Mouse (Mus musculus) hindbrain, embryonic 14.5 days (tissue): ENCODE measurements around the gene Opcml. TPM values are rescaled to one million over a fixed set of nuclear protein-coding genes. Genes with fewer than 3 reads are reported as not detected.

ENCODE experiments used
- ATAC-seq: fragments of 200-750 bp; cut with Nextera tagmentation; 2 replicates; pipeline ENCODE4 v1.8.0; 2017; ENCODE audit warnings: moderate number of reproducible peaks, mild to moderate bottlenecking, moderate TSS enrichment, moderate library complexity; ENCODE audit not compliant: low FRiP score
- DNase-seq: peaks from one replicate; pipeline ENCODE4 v3.0.0-alpha.2; 2015; ENCODE audit warnings: low spot score
- H3K27ac ChIP-seq: fragments of 300-500 bp; sonication (generic); 2 replicates; pipeline ENCODE4 v1.5.1; 2014; ENCODE audit warnings: mild to moderate bottlenecking, moderate library complexity
- H3K27me3 ChIP-seq: fragments of 300-500 bp; sonication (generic); 2 replicates; pipeline ENCODE4 v1.6.1; 2014; ENCODE audit warnings: mild to moderate bottlenecking, low read length, mixed read lengths; ENCODE audit not compliant: control insufficient read depth, insufficient read depth
- H3K36me3 ChIP-seq: fragments of 300-500 bp; sonication (generic); replicated peaks from 2 replicates; pipeline ENCODE4 v1.6.1; 2014; ENCODE audit not compliant: control insufficient read depth, insufficient read depth
- H3K4me1 ChIP-seq: fragments of 300-500 bp; sonication (generic); replicated peaks from 2 replicates; pipeline ENCODE4 v1.6.1; 2014; ENCODE audit warnings: antibody characterized with exemption, low read length, mixed read lengths; ENCODE audit not compliant: control insufficient read depth, insufficient read depth
- H3K4me2 ChIP-seq: fragments of 300-500 bp; sonication (generic); replicated peaks from 2 replicates; pipeline ENCODE4 v1.6.1; 2014; ENCODE audit warnings: mild to moderate bottlenecking, moderate library complexity
- H3K4me3 ChIP-seq: fragments of 300-500 bp; sonication (generic); replicated peaks from 2 replicates; pipeline ENCODE4 v1.5.1; 2014; ENCODE audit warnings: mild to moderate bottlenecking, low read length
- H3K9ac ChIP-seq: fragments of 300-500 bp; sonication (generic); 2 replicates; pipeline ENCODE4 v1.6.1; 2014
- H3K9me3 ChIP-seq: fragments of 300-500 bp; sonication (generic); 2 replicates; pipeline ENCODE4 v1.6.1; 2016; ENCODE audit warnings: low read length; ENCODE audit not compliant: control insufficient read depth
- WGBS: fragments of 180-500 bp; shearing (Covaris S2); extraction: QIAGEN DNeasy Blood & Tissue Kit; methylation state at CpG from one replicate; pipeline ENCODE4 v1.1.7; 2014; 5-methylcytosine and 5-hydroxymethylcytosine counted together
- polyA plus RNA-seq: library from polyadenylated mRNA; unstranded; fragments of >200 nt; fragmentation: Nextera tagmentation; extraction: Ambion mirVana; gene quantifications from 2 replicates; pipeline ENCODE4 v1.2.1, GENCODE M21; 2014

Opcml gene
- polyA plus RNA-seq, 1 experiment from 2014 or later = 42.9 TPM

DNA sequence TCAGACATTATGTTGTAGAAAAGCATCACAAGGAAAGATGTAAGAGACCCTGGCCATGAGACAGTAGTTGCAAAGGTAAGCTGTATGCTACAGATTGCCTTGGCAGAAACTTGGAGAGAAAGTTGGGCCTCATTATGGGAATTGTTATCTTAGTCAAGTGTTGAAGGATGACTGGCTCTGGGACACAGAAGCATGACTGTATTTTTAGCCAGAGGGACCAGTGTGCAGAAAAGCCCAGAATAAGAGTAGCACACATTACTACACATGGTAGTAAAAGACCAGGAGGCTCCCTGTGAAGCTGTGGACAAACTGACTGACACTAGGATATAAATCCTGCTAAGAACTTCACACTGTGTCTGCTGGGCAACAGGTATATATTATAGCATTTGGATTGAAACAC is 1016.1 kb downstream of the Opcml start:
- Histone ChIP-seq H3K36me3 (no peaks in the 10 kb centered on the region), H3K27me3 (no peaks in the 10 kb centered on the region), H3K27ac (no peak overlapping the region), H3K4me2 (no peak overlapping the region), H3K4me1 (no peaks in the 10 kb centered on the region), H3K4me3 (no peak overlapping the region), H3K9me3 (no peaks in the 10 kb centered on the region), H3K9ac (no peak overlapping the region)
- DNase-seq (no peak), ATAC-seq (no peak)

- no peaks in the 10 kb centered on the region for H3K36me3 ChIP-seq
- DNase-seq (no peak), ATAC-seq (no peak)
- no peak overlapping the region for H3K27ac ChIP-seq
- H3K4me3 ChIP-seq = no peak overlapping the region
- H3K4me2 ChIP-seq = no peak overlapping the region
- no peaks in the 10 kb centered on the region for H3K4me1 ChIP-seq
- no peak overlapping the region for H3K9ac ChIP-seq
- WGBS = 86% methylated on average over 3 of the region's 3 CpGs
- H3K9me3 ChIP-seq = no peaks in the 10 kb centered on the region
- no peaks in the 10 kb centered on the region for H3K27me3 ChIP-seq
Measured at GRCm38 (mm10) chr9:28822060-28822459, 1031.5 kb downstream of the Opcml start.

GRCm38 (mm10) chr9:28822466-28822865 is 1031.9 kb downstream of the Opcml start:
- Histone ChIP-seq H3K4me1 (no peaks in the 10 kb centered on the region), H3K9ac (no peak overlapping the region), H3K27me3 (no peaks in the 10 kb centered on the region), H3K4me2 (no peak overlapping the region), H3K27ac (no peak overlapping the region), H3K9me3 (no peaks in the 10 kb centered on the region), H3K36me3 (no peaks in the 10 kb centered on the region), H3K4me3 (no peak overlapping the region)
- no peak for ATAC-seq
- WGBS = 69% methylated on average over 5 of the region's 5 CpGs
- no peak for DNase-seq

- Histone ChIP-seq H3K4me2 (no peak overlapping the region), H3K36me3 (no peaks in the 10 kb centered on the region), H3K4me1 (no peaks in the 10 kb centered on the region), H3K9ac (no peak overlapping the region), H3K27ac (no peak overlapping the region), H3K4me3 (no peak overlapping the region), H3K9me3 (no peaks in the 10 kb centered on the region), H3K27me3 (no peaks in the 10 kb centered on the region)
- 93% methylated on average over 2 of the region's 2 CpGs for WGBS
- ATAC-seq = no peak
- DNase-seq = no peak
Measured at GRCm38 (mm10) chr9:28825821-28826220, 1035.2 kb downstream of the Opcml start.

- ATAC-seq (no peak), DNase-seq (no peak)
- Histone ChIP-seq H3K27me3 (no peaks in the 10 kb centered on the region), H3K9ac (no peak overlapping the region), H3K27ac (no peak overlapping the region; the same call in 1 of the 2 replicates), H3K4me1 (no peaks in the 10 kb centered on the region), H3K36me3 (no peaks in the 10 kb centered on the region), H3K9me3 (no peaks in the 10 kb centered on the region), H3K4me3 (no peak overlapping the region), H3K4me2 (no peak overlapping the region)
- 31% methylated on average over 2 of the region's 2 CpGs for WGBS
Measured at GRCm38 (mm10) chr9:28845961-28846570, 1055.5 kb downstream of the Opcml start.

- H3K4me1 ChIP-seq = no peaks in the 10 kb centered on the region
- H3K9ac ChIP-seq = no peak overlapping the region
- H3K27me3 ChIP-seq = no peaks in the 10 kb centered on the region
- ATAC-seq (no peak), DNase-seq (no peak)
- no peaks in the 10 kb centered on the region for H3K36me3 ChIP-seq
- H3K4me2 ChIP-seq = no peak overlapping the region
- no peak overlapping the region for H3K27ac ChIP-seq
- H3K4me3 ChIP-seq = no peak overlapping the region
- WGBS = 55% methylated on average over 7 of the region's 7 CpGs
- H3K9me3 ChIP-seq = no peaks in the 10 kb centered on the region
Measured at GRCm38 (mm10) chr9:28855826-28856225, 1065.3 kb downstream of the Opcml start.

GRCm38 (mm10) chr9:28861983-28862382 is 1071.4 kb downstream of the Opcml start:
- H3K36me3 ChIP-seq = no peaks in the 10 kb centered on the region
- H3K4me1 ChIP-seq = no peaks in the 10 kb centered on the region
- 90% methylated on average over 4 of the region's 4 CpGs for WGBS
- no peak overlapping the region for H3K9ac ChIP-seq
- no peak overlapping the region for H3K27ac ChIP-seq
- no peak overlapping the region for H3K4me3 ChIP-seq
- H3K9me3 ChIP-seq = no peaks in the 10 kb centered on the region
- ATAC-seq = no peak
- DNase-seq = no peak
- no peak overlapping the region for H3K4me2 ChIP-seq
- no peaks in the 10 kb centered on the region for H3K27me3 ChIP-seq

GRCm38 (mm10) chr9:28867256-28867655 is 1076.7 kb downstream of the Opcml start:
- Histone ChIP-seq H3K9ac (no peak overlapping the region), H3K27ac (no peak overlapping the region), H3K27me3 (no peaks in the 10 kb centered on the region), H3K4me3 (no peak overlapping the region), H3K36me3 (no peaks in the 10 kb centered on the region), H3K4me2 (no peak overlapping the region), H3K4me1 (no peaks in the 10 kb centered on the region), H3K9me3 (no peaks in the 10 kb centered on the region)
- no peak for ATAC-seq
- WGBS = 69% methylated on average over 3 of the region's 3 CpGs
- DNase-seq = no peak

DNA sequence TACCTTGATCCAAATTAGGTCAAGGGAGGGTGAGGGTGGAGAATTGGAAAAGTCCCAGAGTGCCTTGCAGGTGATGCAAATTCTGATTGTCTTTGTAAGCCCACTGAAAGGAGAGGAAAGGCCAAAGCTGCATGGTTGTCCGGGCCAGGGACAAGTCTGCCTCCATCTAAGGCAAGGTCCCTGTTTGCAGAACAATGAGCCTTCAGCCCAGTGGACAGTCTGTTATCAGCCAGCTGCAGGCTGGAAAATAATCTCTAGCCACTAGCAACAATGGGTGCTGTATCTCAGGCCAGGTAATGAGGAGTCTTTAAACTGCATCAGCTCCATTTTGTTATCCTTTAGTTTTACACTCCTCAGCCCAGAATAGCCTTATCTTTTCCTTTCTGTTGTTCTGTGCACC is 1079.9 kb downstream of the Opcml start:
- Histone ChIP-seq H3K27ac (no peak overlapping the region), H3K36me3 (no peaks in the 10 kb centered on the region), H3K4me2 (no peak overlapping the region), H3K4me3 (no peak overlapping the region), H3K9me3 (no peaks in the 10 kb centered on the region), H3K27me3 (no peaks in the 10 kb centered on the region), H3K9ac (no peak overlapping the region), H3K4me1 (no peaks in the 10 kb centered on the region)
- WGBS = 62% methylated on average over 1 of the region's 1 CpGs
- DNase-seq (no peak), ATAC-seq (no peak)

GRCm38 (mm10) chr9:28882566-28882965 is 1092.0 kb downstream of the Opcml start:
- Histone ChIP-seq H3K4me1 (no peaks in the 10 kb centered on the region), H3K27me3 (no peaks in the 10 kb centered on the region), H3K4me3 (no peak overlapping the region), H3K4me2 (no peak overlapping the region), H3K27ac (no peak overlapping the region), H3K36me3 (no peaks in the 10 kb centered on the region), H3K9me3 (no peaks in the 10 kb centered on the region), H3K9ac (no peak overlapping the region)
- DNase-seq (no peak), ATAC-seq (no peak)
- WGBS = 75% methylated on average over 1 of the region's 1 CpGs
